Mouse (Mus musculus) ovary, postnatal 14 days (tissue): ENCODE measurements at regions not wholly inside any gene's neighbourhood (a gene's known extent, or its start where the extent isn't known, plus 50 kb on each side); places are given as distances from the start of the nearest gene placed in this dataset.
"Not testable (repeated sequence)": the region's sequence is repeated elsewhere in the genome, so short reads cannot be mapped to it uniquely, and the experiment has no call there.

Experiments used
- DNase-seq: peaks from one replicate; pipeline ENCODE4 v3.0.0; 2022; ENCODE audit warnings: low spot score

DNA sequence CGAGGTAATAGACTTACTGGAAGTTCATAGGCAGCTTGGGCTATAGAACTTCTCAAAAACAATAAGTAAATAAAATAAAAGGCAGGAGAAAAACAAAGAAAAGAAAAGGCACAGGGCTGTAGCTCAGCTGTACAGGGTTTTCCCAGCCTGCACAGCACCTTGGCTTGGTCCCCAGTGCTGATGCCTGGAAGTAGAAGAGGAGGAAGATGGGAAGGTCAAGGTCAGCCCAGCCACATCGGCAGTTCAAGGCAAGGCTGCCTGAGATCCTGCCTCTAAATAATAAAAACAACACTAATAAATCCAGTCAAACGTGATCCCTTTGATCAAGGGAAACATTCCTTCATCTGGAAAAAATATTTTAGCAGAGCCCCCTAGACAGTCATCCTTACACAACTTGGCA lies 103.1 kb downstream of the Cenpf start:
- DNase-seq = no peak

DNA sequence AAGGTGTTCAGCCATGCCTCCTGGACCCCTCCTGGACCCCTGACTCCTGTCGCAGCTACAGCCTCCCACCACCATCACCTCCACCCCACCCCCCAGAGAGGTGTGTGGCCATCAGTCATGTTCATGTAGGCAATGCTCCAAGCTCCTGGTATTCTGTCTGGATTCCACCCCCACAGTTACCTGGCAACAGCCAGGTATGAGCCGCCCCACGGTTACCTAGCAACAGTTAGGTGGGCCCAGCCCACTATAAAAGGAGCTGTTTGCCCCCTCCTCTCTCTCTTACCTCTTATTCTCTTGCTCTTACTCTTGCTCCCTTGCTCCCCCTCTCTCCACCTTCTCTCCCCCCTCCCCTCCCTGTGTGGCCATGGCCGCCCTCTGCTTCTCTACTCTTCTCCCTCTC lies 106.5 kb downstream of the Cenpf start:
- no peak for DNase-seq

DNA sequence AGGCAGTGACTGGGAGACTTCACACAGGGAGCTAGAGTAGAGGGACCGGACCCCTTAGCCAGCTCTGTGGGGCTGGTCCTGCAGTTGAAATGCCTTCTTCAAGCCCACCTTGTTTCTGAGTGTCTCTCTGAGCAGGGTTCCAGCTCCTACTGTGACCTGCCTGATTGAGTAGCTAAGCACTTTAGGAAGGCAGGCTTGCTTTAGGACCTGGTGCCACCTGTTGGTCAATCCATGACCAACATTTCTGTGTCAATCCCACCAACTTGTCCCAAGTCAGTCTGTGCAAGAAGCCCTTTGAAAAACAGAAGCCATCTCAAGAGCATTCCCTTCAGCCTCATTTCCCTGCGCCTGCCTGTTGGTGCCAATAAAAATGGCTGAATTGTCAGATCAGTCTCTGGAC lies 108.5 kb downstream of the Cenpf start:
- peak; percentile 33 for DNase-seq

DNA sequence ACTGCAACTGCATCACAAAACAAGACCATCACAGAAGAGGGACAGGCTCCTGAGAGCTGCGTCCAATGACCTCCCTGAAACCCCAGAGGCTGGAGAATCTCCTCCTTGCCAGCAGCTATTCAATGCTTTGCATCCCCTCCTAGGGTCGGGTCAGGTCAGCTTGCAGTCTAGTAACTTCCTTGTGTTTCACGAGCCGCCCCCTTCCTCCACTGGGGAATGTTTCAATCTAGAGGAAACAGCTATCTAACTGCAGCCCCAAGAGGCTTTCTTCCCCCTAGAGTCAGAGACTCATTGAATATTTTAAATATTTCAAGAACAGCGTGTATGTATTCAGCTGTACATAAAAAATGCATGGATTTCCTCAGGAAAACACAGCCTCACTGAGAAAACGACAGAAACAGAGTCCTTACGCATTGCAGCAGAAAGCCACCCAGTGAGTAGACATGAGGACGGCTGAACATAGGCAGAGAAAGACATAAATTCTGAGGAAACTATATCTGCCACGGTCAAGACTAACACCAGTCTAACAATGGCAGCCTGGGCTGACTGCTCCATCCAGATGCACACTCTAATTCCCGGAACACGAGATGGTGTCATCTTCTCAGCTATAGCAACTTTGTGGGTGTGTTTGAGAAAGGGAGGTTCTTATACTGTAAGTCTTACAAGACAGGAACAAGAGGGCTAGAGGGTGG lies 111.4 kb downstream of the Cenpf start:
- DNase-seq = no peak

DNA sequence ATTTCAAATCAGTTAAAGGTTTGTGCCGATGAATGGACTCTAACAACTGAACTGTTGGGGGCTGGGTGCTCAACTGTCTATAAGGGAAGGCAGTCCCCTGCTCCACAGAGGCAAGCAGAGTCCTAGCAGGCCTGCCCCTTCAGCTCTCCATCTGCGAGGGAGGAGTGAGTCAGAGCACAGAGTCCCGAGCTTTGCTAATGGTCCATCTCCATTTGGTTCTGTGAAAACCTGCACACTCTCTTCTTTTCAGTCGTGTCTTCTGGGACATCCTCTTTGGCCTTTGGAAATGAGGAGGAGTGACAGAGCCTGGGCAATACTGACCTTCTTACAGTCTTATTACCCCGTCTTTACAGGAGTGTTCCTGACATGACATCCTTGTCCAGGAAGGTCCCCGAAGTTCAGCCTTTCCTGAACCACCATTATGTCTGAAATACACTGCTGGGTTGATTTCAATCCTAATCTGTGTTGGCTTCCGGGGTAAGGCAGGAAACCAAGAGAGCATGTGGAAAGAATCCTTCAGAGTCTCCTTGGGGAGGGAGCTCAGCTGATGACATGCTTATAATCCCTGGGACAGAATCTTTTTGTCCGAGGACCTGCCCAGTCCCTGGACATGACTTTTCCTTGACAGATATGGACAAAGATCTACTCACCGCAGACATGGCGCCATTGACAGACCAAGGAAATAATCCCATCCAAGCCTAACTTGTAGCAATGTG lies 112.2 kb downstream of the Cenpf start:
- no peak for DNase-seq

DNA sequence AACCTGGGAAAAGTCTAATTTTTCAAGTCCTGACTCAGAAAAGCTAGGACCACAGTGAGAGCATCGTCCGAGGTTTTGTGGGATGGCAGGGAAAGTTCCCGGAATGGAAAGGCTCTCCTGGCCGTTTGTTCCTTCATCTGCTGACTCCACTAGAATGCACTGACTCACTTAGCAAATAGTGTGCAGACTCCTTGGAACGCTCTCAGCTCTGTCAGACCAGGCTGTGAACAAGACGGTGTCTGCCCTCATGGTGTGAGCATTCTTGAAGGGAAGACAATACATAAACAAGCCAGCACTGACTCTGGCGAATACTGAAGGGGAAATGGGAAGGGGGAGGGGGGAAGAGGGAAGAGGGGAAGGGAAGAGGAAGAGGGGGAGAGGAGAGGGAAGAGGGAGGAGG lies 121.4 kb downstream of the Cenpf start:
- DNase-seq = no peak

DNA sequence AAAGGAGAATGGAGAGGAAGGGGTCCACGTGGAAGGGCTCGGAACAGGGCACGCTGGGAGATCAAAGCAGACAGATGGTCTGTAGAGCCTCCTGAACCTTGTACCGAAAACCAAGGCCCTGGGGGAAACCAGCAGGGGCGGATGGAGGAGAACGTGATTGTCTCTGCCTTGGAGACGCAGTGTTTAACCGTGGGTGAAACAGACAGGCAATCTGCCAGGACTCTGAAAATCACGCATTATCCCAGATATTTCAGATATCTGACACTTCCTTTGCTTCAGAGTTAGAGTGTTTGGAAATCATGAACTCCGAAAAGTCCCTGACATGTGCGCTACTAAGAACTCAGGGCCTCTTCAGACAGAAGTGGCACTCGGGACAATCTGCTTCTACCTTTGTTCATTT lies 126.1 kb downstream of the Cenpf start:
- DNase-seq = no peak

DNA sequence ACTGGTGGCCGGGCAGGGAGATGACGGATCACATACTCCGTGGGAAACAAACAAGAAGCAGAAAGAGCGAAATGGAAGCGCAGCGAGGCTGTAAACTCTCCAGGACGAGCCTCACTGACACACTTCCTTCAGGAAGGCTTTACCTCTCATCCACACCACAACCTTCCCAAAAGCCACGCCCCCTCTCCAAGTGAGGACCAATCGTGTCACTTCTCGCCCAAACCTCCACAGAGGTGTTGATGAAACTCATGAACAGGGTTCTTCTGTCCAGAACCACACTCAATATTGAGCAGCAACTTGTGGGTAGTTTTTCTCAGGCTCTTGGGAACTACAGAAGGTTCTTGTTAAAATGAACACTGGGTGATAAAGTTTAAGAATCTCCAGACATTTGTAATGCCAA lies 127.3 kb downstream of the Cenpf start:
- DNase-seq = no peak

DNA sequence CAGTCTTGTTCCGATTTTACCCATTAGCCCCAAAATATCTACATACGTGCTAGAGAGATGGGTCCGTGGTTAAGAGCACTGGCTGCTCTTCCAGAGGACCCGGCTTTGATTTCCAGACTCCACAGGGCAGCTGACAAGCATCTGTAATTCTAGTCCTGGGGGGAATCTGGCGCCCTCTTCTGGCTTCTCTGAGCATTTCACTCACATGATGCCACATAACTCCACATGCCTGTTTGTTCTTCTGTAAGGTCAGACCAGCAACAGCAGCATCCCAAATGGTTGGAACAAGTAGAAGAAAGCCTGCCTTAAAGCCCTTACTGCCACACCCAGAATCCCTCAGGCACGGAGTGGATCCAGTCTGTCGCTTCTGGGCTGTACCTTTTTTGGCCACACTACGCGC lies 137.0 kb downstream of the Cenpf start:
- no peak for DNase-seq

DNA sequence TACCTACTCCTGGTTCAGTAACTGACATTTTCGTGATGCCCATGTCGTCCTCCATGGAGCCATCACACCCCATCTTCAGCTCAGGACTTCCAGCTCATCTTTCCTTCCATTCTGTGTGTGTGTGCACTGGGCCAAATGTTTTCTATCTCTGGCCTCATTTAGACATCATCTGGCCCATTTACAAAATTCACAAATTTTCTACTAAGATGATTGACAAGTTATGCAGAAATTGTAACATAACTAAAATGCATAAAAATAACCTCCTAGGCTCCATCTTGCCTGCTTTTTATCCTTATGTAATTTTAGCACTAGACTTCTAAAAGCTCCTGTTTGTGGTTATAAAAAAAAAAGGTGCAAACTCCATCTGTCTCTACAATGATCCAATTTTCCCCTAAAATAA lies 130.8 kb upstream of the Kcnk2 start:
- no peak for DNase-seq

DNA sequence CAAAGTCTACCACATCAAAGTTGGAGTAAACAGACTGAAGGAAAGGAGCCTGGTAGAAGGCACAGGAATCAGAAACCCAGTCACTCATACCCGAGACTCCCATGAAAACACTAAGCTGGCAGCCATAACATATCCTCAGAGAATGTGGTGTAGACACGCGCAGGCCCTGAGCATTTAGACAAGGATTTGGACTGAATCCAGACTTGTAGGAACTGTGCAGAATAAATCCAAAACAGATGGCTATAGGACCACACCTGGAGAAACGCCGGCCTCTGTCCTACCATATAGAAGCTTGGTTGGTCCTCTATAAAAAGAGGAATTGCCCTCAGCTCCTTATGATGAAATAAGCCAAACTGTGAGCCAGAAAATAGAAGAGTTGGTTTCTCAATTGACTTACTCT lies 124.3 kb upstream of the Kcnk2 start:
- no peak for DNase-seq

DNA sequence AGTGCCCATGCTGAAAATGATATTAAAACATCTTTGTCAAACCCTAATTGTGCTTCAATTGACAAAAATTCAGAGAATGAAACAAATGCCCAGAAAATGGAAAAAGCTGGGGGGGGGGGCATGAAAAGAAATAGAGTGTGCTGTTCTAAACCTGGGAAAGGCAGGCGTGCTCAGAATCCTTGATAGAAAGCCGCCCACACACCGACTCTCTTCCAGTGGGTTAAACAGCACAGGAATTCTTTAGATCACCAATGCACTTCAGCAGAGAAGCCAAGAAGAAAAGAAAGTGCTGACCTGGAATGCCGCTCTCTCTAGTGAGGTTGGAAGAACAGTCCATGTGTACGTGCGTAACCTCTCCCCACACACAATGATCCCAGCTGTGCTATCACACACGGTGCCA lies 113.4 kb upstream of the Kcnk2 start:
- DNase-seq = no peak

DNA sequence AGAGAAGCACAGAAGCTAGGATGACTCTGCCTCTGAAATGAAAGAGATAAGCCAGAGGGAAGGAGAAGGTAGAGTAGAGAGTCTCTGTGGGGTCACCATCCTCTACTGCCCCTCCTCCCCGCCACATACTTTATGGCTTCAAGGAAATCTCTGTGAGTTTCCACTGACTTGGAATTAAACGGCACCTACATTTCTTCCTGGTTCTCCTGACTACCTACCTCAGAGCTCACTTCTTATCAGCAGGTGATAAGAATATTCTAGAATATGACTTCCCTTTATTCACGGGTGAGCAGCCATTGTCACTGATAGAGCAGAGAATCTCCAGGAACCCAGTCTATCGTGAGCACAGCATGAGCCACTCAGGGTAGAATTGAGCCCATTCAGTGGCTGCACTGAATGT lies 111.3 kb upstream of the Kcnk2 start:
- DNase-seq = no peak

DNA sequence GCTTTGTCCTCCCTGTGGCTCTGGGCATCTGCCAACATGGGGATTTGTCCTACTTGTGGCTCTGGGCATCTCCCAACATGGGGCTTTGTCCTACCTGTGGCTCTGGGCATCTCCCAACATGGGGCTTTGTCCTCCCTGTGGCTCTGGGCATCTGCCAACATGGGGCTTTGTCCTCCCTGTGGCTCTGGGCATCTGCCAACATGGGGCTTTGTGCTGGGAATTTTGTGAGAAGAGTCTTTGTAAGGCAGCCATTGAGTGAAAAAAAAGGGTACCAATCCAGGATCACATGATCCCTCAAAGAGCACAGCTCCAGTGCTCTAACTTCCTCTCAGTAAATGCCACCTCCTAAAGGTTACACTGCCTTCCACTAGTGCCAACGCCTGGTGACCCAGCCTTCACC lies 105.2 kb upstream of the Kcnk2 start:
- not testable (repeated sequence) for DNase-seq

DNA sequence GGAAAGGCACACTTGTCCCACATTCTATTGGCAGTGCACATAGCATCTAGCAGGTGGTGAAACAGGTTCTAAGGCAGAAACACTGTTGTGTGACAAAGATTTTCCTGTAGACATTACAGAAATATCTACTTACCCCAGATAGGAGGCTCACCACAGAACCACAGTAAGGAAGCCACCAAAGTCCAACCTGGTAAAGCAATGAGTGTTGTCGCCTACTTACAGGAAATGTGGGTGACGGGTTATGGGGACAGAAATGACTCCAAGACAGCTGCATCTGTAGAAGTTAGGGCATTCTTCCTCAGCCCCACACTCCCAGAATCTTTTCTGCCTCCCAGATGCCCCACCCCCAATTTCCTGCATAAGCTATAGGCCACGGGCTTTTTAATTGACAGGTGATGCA lies 97.6 kb upstream of the Kcnk2 start:
- DNase-seq = no peak

DNA sequence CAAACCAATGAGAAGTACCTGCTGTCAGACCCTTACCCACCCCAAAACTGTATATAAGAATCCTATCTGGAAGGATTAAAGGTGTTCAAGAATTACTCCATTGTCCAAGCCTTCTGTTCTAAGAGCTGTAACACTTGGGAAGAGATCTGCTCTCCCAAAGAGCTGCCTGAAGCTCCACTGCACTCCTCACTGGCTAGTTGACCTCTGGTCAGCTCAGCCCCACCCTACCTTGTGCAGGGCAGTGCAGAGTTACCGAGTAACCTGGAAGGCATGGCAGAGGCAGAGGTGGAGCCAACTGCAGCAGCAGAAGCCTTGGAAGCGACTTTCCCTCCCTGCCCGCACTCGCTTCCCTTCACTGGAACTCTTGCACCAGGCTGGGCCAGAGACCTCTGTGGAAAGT lies 97.1 kb upstream of the Kcnk2 start:
- no peak for DNase-seq

DNA sequence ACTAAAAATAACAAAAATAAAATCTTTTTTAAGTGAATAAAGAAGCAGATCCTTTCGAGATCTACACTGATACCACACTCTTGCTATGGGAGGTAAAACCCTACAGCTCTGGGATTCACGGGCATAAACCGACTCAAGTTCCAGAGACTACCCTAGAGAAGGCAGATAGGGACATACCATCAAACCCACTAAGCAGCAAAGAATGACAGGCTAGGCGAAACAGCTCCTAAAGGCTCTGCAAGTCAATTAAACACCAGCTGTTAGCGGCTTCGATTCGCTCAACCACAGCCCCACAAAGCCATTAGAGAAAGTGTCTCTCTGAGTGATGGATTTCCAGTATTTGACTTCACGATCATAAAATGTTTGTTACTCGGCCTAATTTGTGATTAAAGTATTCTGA lies 95.0 kb upstream of the Kcnk2 start:
- no peak for DNase-seq

DNA sequence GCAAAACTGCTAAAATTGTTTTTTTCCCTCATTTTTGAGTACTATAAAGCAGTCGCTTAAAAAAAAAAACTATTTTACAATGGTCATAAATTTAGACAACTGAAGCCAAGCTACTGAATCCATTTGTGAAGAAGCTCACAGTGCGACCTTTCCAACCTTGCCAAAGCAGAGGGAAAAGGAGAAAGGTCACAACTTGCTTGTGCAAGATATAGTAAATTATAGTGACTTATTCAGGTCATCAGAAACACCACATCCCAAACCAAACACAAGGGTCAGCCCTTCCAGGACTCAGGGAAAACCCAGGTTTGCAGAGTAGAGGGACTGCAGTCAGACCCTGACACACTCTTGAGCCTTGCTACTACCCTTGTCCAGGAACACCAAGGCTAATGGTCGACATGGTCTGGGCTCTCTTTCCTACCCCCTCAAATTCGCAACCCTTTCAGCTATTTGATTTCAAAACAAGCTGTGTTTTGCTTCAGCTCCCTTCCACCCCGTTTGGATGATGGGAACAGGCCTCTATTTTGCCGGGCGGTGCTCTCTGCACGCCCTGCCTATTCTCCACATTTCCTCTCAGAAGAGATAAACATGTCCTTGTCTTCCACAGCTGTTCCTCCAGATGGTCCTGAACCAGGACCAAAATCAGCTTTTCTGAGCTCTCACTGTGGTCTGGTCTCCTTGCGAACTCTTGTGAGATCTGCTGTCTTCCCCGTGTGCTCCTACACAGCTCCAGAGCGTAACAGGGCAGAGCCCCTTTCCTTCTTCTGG lies 93.5 kb upstream of the Kcnk2 start:
- peak; percentile 10 for DNase-seq

DNA sequence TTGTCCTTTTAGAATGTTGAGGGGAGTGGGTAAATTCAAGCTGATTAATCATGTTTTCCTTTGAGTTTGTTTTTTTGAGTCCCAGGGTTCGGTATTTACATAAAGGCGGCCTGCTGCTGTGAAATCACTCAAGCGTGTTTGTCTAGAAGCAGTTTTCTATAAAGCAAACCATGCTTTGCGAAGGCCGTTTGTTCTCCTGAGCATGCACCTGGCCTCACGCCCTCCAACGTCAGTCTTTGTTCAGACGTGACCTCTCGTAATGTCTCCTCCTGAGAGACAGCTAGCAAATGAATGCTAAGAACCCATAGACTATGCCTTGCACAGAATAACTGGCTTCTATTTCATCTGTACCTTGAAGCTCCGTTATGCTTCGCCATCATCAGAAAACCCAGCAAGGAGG lies 92.8 kb upstream of the Kcnk2 start:
- no peak for DNase-seq

DNA sequence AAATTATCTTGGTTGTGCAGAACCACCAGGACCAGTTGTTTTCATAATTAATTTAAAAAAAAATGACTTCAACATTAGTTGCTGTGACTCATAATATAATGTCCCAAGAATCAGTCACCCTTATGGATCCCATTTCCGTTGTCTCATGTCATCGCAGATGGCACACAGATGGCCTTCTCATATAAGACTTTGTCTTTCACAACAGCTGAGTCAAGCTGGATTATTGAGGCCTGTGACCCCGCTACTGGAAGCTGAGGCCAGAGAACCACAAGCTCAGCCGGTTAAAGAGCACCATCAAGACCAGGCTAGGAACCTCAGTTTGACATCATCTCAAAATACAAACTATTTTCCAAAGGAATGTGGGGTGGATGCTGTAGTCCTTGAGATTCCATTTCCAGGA lies 83.3 kb upstream of the Kcnk2 start:
- DNase-seq = no peak

DNA sequence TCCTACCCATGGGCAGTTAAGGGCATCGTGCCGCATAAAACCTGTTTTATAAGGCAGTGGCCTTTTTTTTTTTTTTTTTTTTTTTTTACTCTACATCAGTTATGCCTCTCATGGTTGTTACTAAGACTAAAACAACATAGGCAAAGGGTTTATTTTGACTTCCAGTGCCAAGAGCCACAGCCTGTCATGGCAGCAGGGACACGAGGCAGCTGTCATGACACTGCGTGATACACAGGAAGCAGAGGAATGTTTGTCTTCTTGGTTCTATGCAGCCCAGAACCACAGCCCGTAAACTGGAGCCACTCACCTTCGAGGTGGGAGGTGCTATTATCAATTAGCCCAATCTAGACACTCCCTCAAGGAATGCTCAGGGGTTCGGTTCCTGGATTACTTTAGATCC lies 81.3 kb upstream of the Kcnk2 start:
- DNase-seq = no peak

DNA sequence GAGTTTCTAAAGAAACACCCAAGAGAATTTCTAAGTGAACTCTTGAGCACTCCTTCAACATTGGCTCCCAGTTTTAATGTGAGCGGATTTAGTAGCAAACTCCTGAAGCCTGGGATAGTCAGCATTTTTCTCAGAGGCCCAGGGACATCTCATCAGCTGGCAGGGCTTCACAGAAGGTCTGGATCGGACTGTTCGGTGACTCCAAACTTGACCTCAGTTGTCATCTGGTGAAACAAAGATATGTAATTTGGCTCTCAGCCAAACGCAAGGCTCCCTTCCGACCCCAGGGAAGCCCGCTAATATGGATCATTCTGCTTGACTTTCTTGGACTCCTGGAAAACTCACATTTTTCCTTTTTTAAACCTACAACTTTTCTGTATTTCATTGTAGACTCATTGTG lies 76.0 kb upstream of the Kcnk2 start:
- no peak for DNase-seq

DNA sequence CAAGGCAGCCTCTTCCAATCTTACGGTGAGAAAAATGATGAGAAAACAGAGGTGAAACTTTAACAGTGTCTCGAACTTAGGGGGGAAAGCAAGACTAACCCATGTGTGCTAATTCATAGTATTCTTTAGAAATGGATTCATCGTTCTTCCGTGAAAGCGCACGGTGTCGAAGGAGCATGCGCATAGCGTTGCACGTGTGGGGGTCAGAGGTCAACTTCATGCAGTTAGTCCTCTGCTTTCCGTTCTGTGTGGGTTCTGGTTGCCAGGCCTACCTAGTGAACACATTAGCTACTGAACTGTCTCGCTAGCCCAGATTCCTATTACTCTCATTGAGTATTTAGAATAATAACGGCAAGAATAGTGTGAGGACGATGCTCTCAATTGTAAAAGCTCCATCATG lies 74.7 kb upstream of the Kcnk2 start:
- DNase-seq = no peak
